Mouse (Mus musculus) right cerebral cortex, postnatal 14 days (tissue): ENCODE measurements around the gene Gspt1.
"Not testable (repeated sequence)": the region's sequence is repeated elsewhere in the genome, so short reads cannot be mapped to it uniquely, and the experiment has no call there.

Experiments
- DNase-seq: peaks from one replicate; pipeline ENCODE4 v3.0.0; 2022

The Gspt1 gene

GRCm38 (mm10) chr16:11253898-11254722 lies at the start of gene Gspt1:
Gene Gspt1 (minus strand): TSS chr16:11254325.
- peak; percentile 98 for DNase-seq

GRCm38 (mm10) chr16:11303741-11304140 lies 49.6 kb upstream of the Gspt1 start:
- DNase-seq = no peak

GRCm38 (mm10) chr16:11297700-11298099 lies 43.6 kb upstream of the Gspt1 start:
- peak; percentile 28 for DNase-seq

- not testable (repeated sequence) for DNase-seq
These were observed 41.5 kb upstream of the Gspt1 start for GRCm38 (mm10) chr16:11295583-11295982.

- DNase-seq = not testable (repeated sequence)
These were observed 34.7 kb upstream of the Gspt1 start for GRCm38 (mm10) chr16:11288873-11289272.

GRCm38 (mm10) chr16:11285949-11286348 lies 31.8 kb upstream of the Gspt1 start:
- no peak for DNase-seq

GRCm38 (mm10) chr16:11284881-11285280 lies 30.8 kb upstream of the Gspt1 start:
- no peak for DNase-seq

- DNase-seq = no peak
These were observed 28.6 kb upstream of the Gspt1 start for GRCm38 (mm10) chr16:11282655-11283232.

- DNase-seq = no peak
These were observed 24.7 kb upstream of the Gspt1 start for GRCm38 (mm10) chr16:11278778-11279177.

- no peak for DNase-seq
These were observed 22.8 kb upstream of the Gspt1 start for GRCm38 (mm10) chr16:11276888-11277287.

- DNase-seq = no peak
These were observed 16.9 kb upstream of the Gspt1 start for GRCm38 (mm10) chr16:11271073-11271472.

- no peak for DNase-seq
These were observed 16.5 kb upstream of the Gspt1 start for GRCm38 (mm10) chr16:11270642-11271041.

GRCm38 (mm10) chr16:11269808-11270207 lies 15.7 kb upstream of the Gspt1 start:
- DNase-seq = no peak

- no peak for DNase-seq
These were observed 12.4 kb upstream of the Gspt1 start for GRCm38 (mm10) chr16:11266556-11266955.

GRCm38 (mm10) chr16:11263266-11263665 lies 9.1 kb upstream of the Gspt1 start:
- no peak for DNase-seq

GRCm38 (mm10) chr16:11254723-11255164 lies 619 bp upstream of the Gspt1 start:
- DNase-seq = no peak

- DNase-seq = peak; percentile 39
These were observed 877 bp downstream of the Gspt1 start for GRCm38 (mm10) chr16:11253065-11253831.

- DNase-seq = no peak
These were observed 6.3 kb downstream of the Gspt1 start for GRCm38 (mm10) chr16:11247791-11248190.

- DNase-seq = no peak
These were observed 8.4 kb downstream of the Gspt1 start for GRCm38 (mm10) chr16:11245767-11246166.

- DNase-seq = no peak
These were observed 11.7 kb downstream of the Gspt1 start for GRCm38 (mm10) chr16:11242401-11242800.

GRCm38 (mm10) chr16:11217801-11218200 lies 36.3 kb downstream of the Gspt1 start:
- DNase-seq = no peak

- no peak for DNase-seq
These were observed 50.3 kb downstream of the Gspt1 start for GRCm38 (mm10) chr16:11203600-11204390.
